Mouse (Mus musculus): ENCODE data around the gene Borcs5. TPM values are rescaled to one million over a fixed set of nuclear protein-coding genes. Genes with fewer than 3 reads are reported as not detected.
"Not testable (repeated sequence)": the region's sequence is repeated elsewhere in the genome, so short reads cannot be mapped to it uniquely, and the experiment has no call there.

Borcs5 gene
- polyA plus RNA-seq, 1 experiment from 2014 or later: 53.6 TPM

- H3K4me2 ChIP-seq (ENCODE audit: low read depth, low read length): no peak overlapping the region
- H3K36me3 ChIP-seq (ENCODE audit: control insufficient read depth, insufficient read depth, low read length): no peaks in the 10 kb centered on the region
- ATAC-seq (ENCODE audit: low read depth): no peak
- H3K27me3 ChIP-seq (ENCODE audit: control insufficient read depth, insufficient read depth, low read length): no peaks in the 10 kb centered on the region
- no peaks in the 10 kb centered on the region for H3K9me3 ChIP-seq (ENCODE audit: control insufficient read depth, low read length)
- 76% methylated on average over 3 of the region's 3 CpGs for WGBS
- no peak overlapping the region for H3K9ac ChIP-seq (replicated peaks; ENCODE audit: low read depth, low read length)
- no peak overlapping the region for H3K27ac ChIP-seq (ENCODE audit: low read depth, low read length)
- no peaks in the 10 kb centered on the region for H3K4me1 ChIP-seq (ENCODE audit: control insufficient read depth, insufficient read depth, low read length)
- H3K4me3 ChIP-seq (ENCODE audit: low read depth, low read length): no peak overlapping the region
Observed at GRCm38 (mm10) chr6:134678037-134678436, 38.7 kb downstream of the Borcs5 start.

- H3K36me3 ChIP-seq (ENCODE audit: control insufficient read depth, insufficient read depth, low read length); H3K9me3 ChIP-seq (ENCODE audit: control insufficient read depth, low read length); H3K4me2 ChIP-seq (ENCODE audit: low read depth, low read length); H3K27me3 ChIP-seq (ENCODE audit: control insufficient read depth, insufficient read depth, low read length); H3K9ac ChIP-seq (replicated peaks; ENCODE audit: low read depth, low read length); H3K27ac ChIP-seq (ENCODE audit: low read depth, low read length); H3K4me3 ChIP-seq (ENCODE audit: low read depth, low read length); H3K4me1 ChIP-seq (ENCODE audit: control insufficient read depth, insufficient read depth, low read length); ATAC-seq (ENCODE audit: low read depth): not testable (repeated sequence)
- WGBS: 92% methylated on average over 4 of the region's 4 CpGs
Observed at GRCm38 (mm10) chr6:134679330-134679729, 40.0 kb downstream of the Borcs5 start.

GRCm38 (mm10) chr6:134684354-134684915, 45.1 kb downstream of the Borcs5 start:
- Histone ChIP-seq H3K4me1 (ENCODE audit: control insufficient read depth, insufficient read depth, low read length) (no peaks in the 10 kb centered on the region), H3K27ac (ENCODE audit: low read depth, low read length) (no peak overlapping the region), H3K4me2 (ENCODE audit: low read depth, low read length) (no peak overlapping the region), H3K4me3 (ENCODE audit: low read depth, low read length) (no peak overlapping the region), H3K9ac (replicated peaks; ENCODE audit: low read depth, low read length) (no peak overlapping the region), H3K27me3 (ENCODE audit: control insufficient read depth, insufficient read depth, low read length) (no peaks in the 10 kb centered on the region), H3K36me3 (ENCODE audit: control insufficient read depth, insufficient read depth, low read length) (no peaks in the 10 kb centered on the region), H3K9me3 (ENCODE audit: control insufficient read depth, low read length) (no peaks in the 10 kb centered on the region)
- no peak for ATAC-seq (ENCODE audit: low read depth)
- WGBS: 68% methylated on average over 6 of the region's 6 CpGs

- Histone ChIP-seq H3K9me3 (ENCODE audit: control insufficient read depth, low read length) (no peaks in the 10 kb centered on the region), H3K4me1 (ENCODE audit: control insufficient read depth, insufficient read depth, low read length) (no peaks in the 10 kb centered on the region), H3K4me3 (ENCODE audit: low read depth, low read length) (no peak overlapping the region), H3K9ac (replicated peaks; ENCODE audit: low read depth, low read length) (no peak overlapping the region), H3K36me3 (ENCODE audit: control insufficient read depth, insufficient read depth, low read length) (no peaks in the 10 kb centered on the region), H3K4me2 (ENCODE audit: low read depth, low read length) (no peak overlapping the region), H3K27ac (ENCODE audit: low read depth, low read length) (no peak overlapping the region), H3K27me3 (ENCODE audit: control insufficient read depth, insufficient read depth, low read length) (no peaks in the 10 kb centered on the region)
- WGBS: 42% methylated on average over 2 of the region's 2 CpGs
- ATAC-seq (ENCODE audit: low read depth): no peak
Observed at GRCm38 (mm10) chr6:134685040-134685439, 45.7 kb downstream of the Borcs5 start.

GRCm38 (mm10) chr6:134685515-134685914, 46.2 kb downstream of the Borcs5 start:
- no peaks in the 10 kb centered on the region for H3K9me3 ChIP-seq (ENCODE audit: control insufficient read depth, low read length)
- H3K4me1 ChIP-seq (ENCODE audit: control insufficient read depth, insufficient read depth, low read length): no peaks in the 10 kb centered on the region
- WGBS: 81% methylated on average over 6 of the region's 6 CpGs
- no peak for ATAC-seq (ENCODE audit: low read depth)
- H3K27me3 ChIP-seq (ENCODE audit: control insufficient read depth, insufficient read depth, low read length): no peaks in the 10 kb centered on the region
- no peak overlapping the region for H3K4me3 ChIP-seq (ENCODE audit: low read depth, low read length)
- H3K27ac ChIP-seq (ENCODE audit: low read depth, low read length): no peak overlapping the region
- H3K36me3 ChIP-seq (ENCODE audit: control insufficient read depth, insufficient read depth, low read length): no peaks in the 10 kb centered on the region
- H3K9ac ChIP-seq (replicated peaks; ENCODE audit: low read depth, low read length): no peak overlapping the region
- H3K4me2 ChIP-seq (ENCODE audit: low read depth, low read length): no peak overlapping the region

GRCm38 (mm10) chr6:134694498-134694897, 55.2 kb downstream of the Borcs5 start:
- H3K9ac ChIP-seq (replicated peaks; ENCODE audit: low read depth, low read length): no peak overlapping the region
- 88% methylated on average over 6 of the region's 6 CpGs for WGBS

GRCm38 (mm10) chr6:134694988-134695387, 55.7 kb downstream of the Borcs5 start:
- H3K4me1 ChIP-seq (ENCODE audit: control insufficient read depth, insufficient read depth, low read length): no peaks in the 10 kb centered on the region
- ATAC-seq (ENCODE audit: low read depth): no peak

More at GRCm38 (mm10) chr6:134694498-134694897, 55.2 kb downstream of the Borcs5 start:
- no peaks in the 10 kb centered on the region for H3K27me3 ChIP-seq (ENCODE audit: control insufficient read depth, insufficient read depth, low read length)
- H3K36me3 ChIP-seq (ENCODE audit: control insufficient read depth, insufficient read depth, low read length): no peaks in the 10 kb centered on the region
- H3K4me2 ChIP-seq (ENCODE audit: low read depth, low read length): no peak overlapping the region
- no peak overlapping the region for H3K27ac ChIP-seq (ENCODE audit: low read depth, low read length)
- H3K4me3 ChIP-seq (ENCODE audit: low read depth, low read length): no peak overlapping the region
- H3K9me3 ChIP-seq (ENCODE audit: control insufficient read depth, low read length): no peaks in the 10 kb centered on the region
- no peaks in the 10 kb centered on the region for H3K4me1 ChIP-seq (ENCODE audit: control insufficient read depth, insufficient read depth, low read length)
- ATAC-seq (ENCODE audit: low read depth): no peak

GRCm38 (mm10) chr6:134695625-134696024, 56.3 kb downstream of the Borcs5 start:
- Histone ChIP-seq H3K4me2 (ENCODE audit: low read depth, low read length) (no peak overlapping the region), H3K9ac (replicated peaks; ENCODE audit: low read depth, low read length) (no peak overlapping the region), H3K9me3 (ENCODE audit: control insufficient read depth, low read length) (no peaks in the 10 kb centered on the region), H3K36me3 (ENCODE audit: control insufficient read depth, insufficient read depth, low read length) (no peaks in the 10 kb centered on the region), H3K27ac (ENCODE audit: low read depth, low read length) (no peak overlapping the region), H3K27me3 (ENCODE audit: control insufficient read depth, insufficient read depth, low read length) (no peaks in the 10 kb centered on the region), H3K4me3 (ENCODE audit: low read depth, low read length) (no peak overlapping the region), H3K4me1 (ENCODE audit: control insufficient read depth, insufficient read depth, low read length) (no peaks in the 10 kb centered on the region)
- WGBS: 90% methylated on average over 3 of the region's 3 CpGs
- ATAC-seq (ENCODE audit: low read depth): no peak

More at GRCm38 (mm10) chr6:134694988-134695387, 55.7 kb downstream of the Borcs5 start:
- no peak overlapping the region for H3K27ac ChIP-seq (ENCODE audit: low read depth, low read length)
- no peak overlapping the region for H3K4me2 ChIP-seq (ENCODE audit: low read depth, low read length)
- no peak overlapping the region for H3K9ac ChIP-seq (replicated peaks; ENCODE audit: low read depth, low read length)
- 97% methylated on average over 3 of the region's 3 CpGs for WGBS
- no peaks in the 10 kb centered on the region for H3K27me3 ChIP-seq (ENCODE audit: control insufficient read depth, insufficient read depth, low read length)
- no peak overlapping the region for H3K4me3 ChIP-seq (ENCODE audit: low read depth, low read length)
- H3K9me3 ChIP-seq (ENCODE audit: control insufficient read depth, low read length): no peaks in the 10 kb centered on the region
- no peaks in the 10 kb centered on the region for H3K36me3 ChIP-seq (ENCODE audit: control insufficient read depth, insufficient read depth, low read length)

GRCm38 (mm10) chr6:134696146-134696545, 56.8 kb downstream of the Borcs5 start:
- H3K4me3 ChIP-seq (ENCODE audit: low read depth, low read length): no peak overlapping the region
- no peaks in the 10 kb centered on the region for H3K9me3 ChIP-seq (ENCODE audit: control insufficient read depth, low read length)
- ATAC-seq (ENCODE audit: low read depth): no peak
- H3K4me2 ChIP-seq (ENCODE audit: low read depth, low read length): no peak overlapping the region
- no peaks in the 10 kb centered on the region for H3K36me3 ChIP-seq (ENCODE audit: control insufficient read depth, insufficient read depth, low read length)
- no peaks in the 10 kb centered on the region for H3K4me1 ChIP-seq (ENCODE audit: control insufficient read depth, insufficient read depth, low read length)
- 63% methylated on average over 4 of the region's 4 CpGs for WGBS
- no peak overlapping the region for H3K27ac ChIP-seq (ENCODE audit: low read depth, low read length)
- H3K27me3 ChIP-seq (ENCODE audit: control insufficient read depth, insufficient read depth, low read length): no peaks in the 10 kb centered on the region
- H3K9ac ChIP-seq (replicated peaks; ENCODE audit: low read depth, low read length): no peak overlapping the region

All from neural tube, embryonic 14.5 days (tissue).